Mouse (Mus musculus) ovary, postnatal 14 days (tissue): ENCODE data around the gene Rpl37.

ENCODE experiments used
- DNase-seq: peaks from one replicate; pipeline ENCODE4 v3.0.0; 2022; ENCODE audit warnings: low spot score

Rpl37 gene

GRCm38 (mm10) chr15:5116270-5117030 lies at the start of gene Rpl37:
Gene Rpl37 (plus strand): TSS chr15:5116645.
- DNase-seq: peak; percentile 98

DNA sequence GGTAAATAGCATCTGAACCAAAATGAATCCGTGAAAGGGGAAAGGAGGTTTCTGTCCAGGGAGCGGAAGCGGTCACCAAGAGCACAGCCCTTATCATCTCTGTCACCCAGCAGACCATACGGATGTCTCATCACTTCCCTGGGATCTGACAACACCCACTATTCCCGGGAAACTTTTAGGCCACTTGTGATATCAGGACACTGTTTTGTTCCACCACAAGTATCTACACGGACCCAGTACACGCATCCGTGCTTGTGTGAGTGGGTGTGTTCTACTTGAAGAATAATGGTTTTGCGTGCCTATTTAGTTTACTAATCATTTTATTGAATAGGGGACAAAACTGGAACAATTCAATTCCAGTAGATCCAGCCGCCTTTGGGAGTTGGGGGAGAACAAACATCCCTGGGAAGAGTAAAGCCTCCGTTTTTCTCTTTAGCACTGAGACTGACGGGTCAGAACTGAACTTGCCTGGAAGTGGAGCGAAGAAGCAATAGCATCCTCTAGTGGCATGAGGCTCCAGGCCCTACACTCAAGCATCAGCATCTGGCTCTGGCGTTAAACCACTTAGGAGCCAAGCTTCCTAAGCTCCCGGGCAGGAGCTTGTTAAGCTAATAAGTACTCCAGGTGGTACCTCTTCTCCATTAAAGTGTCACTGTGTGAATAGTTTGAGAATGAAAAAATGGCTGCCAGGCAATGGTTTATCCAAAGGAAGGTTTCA lies 47.5 kb upstream of the Rpl37 start:
- peak; percentile 13 for DNase-seq

- no peak for DNase-seq
Measured at GRCm38 (mm10) chr15:5081235-5081634, 35.2 kb upstream of the Rpl37 start.

- DNase-seq: no peak
Measured at GRCm38 (mm10) chr15:5086162-5086561, 30.3 kb upstream of the Rpl37 start.

GRCm38 (mm10) chr15:5088850-5089608 lies 27.4 kb upstream of the Rpl37 start:
- no peak for DNase-seq

GRCm38 (mm10) chr15:5090131-5090530 lies 26.3 kb upstream of the Rpl37 start:
- DNase-seq: no peak

GRCm38 (mm10) chr15:5095534-5096301 lies 20.7 kb upstream of the Rpl37 start:
- no peak for DNase-seq

DNA sequence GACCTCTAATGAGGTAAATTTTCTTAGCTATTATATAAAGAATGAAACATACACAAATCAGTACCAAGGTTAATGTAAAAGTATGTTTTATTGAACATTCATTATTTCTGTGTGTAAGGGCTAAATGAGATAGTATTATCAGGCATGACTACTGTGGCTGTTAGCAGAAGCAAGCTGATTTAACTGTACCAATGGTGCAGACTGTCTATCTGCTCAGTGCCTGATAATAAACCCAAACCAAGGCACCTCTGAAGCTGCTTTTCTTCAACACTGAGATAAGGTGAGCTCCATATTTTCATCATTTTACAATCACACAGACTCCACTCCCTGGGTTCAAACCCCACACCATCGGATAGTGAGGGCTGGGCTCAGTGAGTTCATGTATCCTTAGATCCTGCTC lies 19.1 kb upstream of the Rpl37 start:
- no peak for DNase-seq

GRCm38 (mm10) chr15:5102312-5102711 lies 14.1 kb upstream of the Rpl37 start:
- DNase-seq: no peak

DNA sequence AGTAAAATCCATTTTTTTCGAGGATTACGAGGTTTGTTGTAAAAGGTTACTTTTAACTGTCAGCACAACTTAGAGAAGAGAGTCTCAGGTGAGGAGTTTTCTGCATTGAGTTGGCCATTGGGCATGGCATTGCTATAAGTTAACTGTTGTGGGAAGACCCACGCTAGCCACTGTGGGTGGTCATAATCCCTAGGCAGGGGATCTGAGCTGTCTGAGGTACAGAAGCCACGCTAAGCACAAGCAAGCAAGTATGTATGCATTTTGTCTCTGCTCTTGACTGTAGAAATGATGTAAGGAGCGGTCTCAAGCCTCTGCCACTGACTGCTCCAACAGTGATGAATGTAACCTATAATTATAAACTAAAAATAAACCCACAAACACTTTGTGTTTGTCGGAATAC lies 10.6 kb upstream of the Rpl37 start:
- DNase-seq: no peak

DNA sequence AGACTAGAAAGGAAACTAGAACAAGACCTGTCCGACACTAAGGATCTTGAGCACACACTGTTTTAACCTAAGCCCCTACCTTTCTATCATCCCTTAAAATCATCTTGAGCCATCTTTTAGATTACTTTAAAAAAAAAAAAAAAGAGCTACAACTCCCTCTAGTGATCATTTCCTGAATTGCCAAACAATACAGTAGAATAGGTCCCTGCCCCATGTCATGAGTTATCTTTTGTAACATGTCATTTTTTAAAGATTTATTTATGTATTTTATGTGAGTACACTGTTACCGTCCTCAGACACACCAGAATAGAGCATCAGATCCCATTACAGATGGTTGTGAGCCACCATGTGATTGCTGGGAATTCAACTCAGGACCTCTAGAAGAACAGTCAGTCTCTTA lies 10.2 kb upstream of the Rpl37 start:
- no peak for DNase-seq

DNA sequence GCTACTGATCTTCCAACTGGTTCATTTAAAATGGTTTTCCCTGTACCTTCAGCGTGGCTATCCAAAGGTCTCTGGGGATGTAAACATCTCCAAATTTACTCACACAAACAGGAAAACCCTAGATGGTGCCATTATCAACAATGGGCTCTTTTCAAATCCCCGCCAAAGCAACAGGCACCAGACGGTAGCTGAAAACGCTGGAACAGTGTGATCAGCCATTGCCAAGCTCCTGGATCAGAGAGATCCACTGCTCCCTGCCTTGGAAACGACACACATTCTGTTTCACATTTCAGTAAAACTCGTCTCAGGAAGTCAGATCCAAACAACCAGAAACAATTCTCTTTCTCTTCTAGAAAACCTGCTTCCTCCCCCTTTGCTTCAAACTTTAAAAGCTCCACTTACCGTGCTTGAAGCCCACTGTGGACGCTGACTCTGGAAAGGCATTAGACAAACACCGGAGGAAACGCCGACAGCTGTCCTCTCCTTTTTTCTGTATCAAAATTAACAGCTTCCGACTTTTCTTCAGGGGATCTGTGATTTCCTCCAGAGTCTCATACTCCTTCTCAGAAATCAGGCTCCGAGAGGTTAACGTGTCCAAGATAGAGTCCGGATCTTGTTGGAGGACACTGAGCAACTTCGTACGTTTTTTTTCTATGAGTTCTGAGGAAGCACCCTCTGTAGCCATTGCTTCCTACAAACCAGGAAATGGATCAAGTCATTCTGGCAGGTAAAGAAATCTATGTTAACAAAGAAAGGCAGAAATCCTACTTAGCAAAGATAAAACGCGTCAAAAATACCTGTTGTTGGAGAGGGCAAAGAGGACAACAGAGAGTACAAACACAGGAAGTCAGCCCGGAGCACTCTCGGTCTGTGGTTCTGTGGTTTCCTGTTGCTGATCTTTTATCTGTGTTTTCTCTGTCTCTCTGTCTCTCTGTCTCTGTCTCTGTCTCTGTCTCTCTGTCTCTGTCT lies 8.5 kb upstream of the Rpl37 start, which contains the start of gene Card6:
Gene Card6 (minus strand): TSS at position 854 of the 969 bp plus-strand sequence.
- no peak for DNase-seq

DNA sequence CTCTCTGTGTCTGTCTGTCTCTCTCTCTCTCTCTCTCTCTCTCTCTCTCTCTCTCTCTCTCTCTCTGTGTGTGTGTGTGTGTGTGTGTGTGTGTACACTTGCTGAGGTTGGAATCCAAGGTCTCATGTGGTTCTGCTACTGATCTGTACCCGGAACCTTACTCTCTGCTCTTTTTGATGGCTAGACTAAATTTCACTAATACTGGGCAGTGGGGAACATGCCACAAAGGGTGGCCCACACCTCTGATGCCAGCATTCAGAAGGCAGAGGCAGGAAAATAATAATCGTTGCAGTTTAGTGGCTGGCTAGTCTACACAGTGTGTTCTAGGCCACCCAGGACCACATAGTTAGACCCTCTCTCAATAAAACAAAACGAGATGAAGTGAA lies 7.8 kb upstream of the Rpl37 start:
- no peak for DNase-seq

DNA sequence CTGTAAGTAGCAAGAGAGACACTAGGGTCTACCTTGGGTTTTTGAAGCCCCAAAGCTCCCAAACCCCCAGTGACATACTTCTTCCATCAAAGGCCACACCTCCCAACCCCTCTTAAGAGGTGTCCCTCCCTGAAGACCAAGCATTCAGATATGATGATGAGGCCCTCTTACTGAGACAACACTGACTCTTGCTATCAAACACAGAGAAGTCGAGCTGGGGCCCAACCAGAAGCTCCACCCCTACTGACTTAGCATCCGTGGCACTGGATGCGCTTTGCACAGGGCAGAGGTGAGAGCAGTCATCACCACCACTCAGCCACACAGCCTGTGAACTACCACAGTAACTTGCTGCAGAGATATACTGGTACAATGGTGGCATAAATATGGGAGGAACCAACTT lies 3.8 kb upstream of the Rpl37 start:
- no peak for DNase-seq

DNA sequence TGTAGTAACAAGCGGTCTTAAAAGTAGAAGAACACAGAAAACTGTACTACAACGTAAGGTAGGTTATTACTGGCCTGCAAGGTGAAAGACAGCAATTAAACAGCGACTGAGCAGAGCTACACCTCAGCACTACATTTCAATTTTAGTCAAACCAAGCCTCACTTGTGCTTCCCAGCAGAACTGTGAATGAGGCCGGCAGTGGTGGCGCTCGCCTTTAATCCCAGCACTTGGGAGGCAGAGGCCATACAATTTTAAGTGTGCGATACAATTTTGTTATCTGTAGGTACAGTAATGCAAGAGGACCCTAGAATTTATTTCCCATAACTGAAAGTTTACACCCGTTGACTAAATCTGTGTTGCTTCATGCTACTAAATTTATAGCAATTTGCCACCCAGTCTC lies 1.3 kb upstream of the Rpl37 start:
- DNase-seq: no peak

DNA sequence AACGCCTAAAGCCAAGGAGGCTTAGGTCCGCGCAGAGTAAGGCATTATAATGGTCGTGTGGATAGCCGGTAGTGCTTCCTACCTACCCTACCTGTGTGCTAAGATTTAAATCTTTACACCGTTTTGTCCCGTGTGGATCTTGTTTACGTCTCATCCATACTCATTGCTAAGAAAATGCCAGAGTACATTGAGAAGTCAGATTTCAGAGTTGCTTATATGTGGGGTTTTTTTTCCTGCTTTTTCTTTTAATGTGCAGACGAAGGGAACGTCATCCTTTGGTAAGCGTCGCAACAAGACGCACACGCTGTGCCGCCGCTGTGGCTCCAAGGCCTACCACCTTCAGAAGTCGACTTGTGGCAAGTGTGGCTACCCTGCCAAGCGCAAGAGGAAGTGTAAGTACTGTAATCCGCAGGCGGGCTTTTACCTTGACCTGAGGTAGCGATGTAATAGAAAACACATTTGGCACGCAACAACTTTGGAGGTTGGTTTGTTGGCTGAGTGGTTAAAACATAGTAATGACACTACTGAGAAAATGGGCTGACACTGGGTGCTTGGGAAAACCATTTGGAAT lies 671 bp downstream of the Rpl37 start:
- no peak for DNase-seq

- no peak for DNase-seq
Measured at GRCm38 (mm10) chr15:5118626-5119025, 2.2 kb downstream of the Rpl37 start.

GRCm38 (mm10) chr15:5119192-5119591 lies 2.7 kb downstream of the Rpl37 start:
- DNase-seq: no peak

- no peak for DNase-seq
Measured at GRCm38 (mm10) chr15:5119707-5120106, 3.3 kb downstream of the Rpl37 start.

GRCm38 (mm10) chr15:5121535-5122313 lies 5.3 kb downstream of the Rpl37 start:
- DNase-seq: no peak
